Mouse (Mus musculus) heart, adult 2 months (tissue): ENCODE data around the gene Fos.

Source experiments
- CTCF ChIP-seq: fragments of 200-600 bp; IDR thresholded peaks from 2 replicates; pipeline ENCODE4 v1.8.1; 2022; ENCODE audit warnings: antibody characterized with exemption, mild to moderate bottlenecking, moderate library complexity
- EP300 ChIP-seq: fragments of 200-500 bp; IDR thresholded peaks from 2 replicates; pipeline ENCODE4 v1.6.1; 2011; ENCODE audit warnings: low read depth, low read length, control low read depth; ENCODE audit not compliant: insufficient read depth

- TF ChIP-seq CTCF (no peak), EP300 (no peak)
Measured at GRCm38 (mm10) chr12:85447009-85447408, 26.7 kb upstream of the Fos start.
